Mouse (Mus musculus) forebrain, embryonic 13.5 days (tissue): ENCODE results near the gene Atxn3. TPM values are rescaled to one million over a fixed set of nuclear protein-coding genes. Genes with fewer than 3 reads are reported as not detected.
"Not testable (repeated sequence)": the region's sequence is repeated elsewhere in the genome, so short reads cannot be mapped to it uniquely, and the experiment has no call there.

Source experiments
- ATAC-seq: fragments of 200-750 bp; cut with Nextera tagmentation; 2 replicates; pipeline ENCODE4 v1.8.0; 2017
- H3K27ac ChIP-seq: fragments of 300-500 bp; sonication (generic); 2 replicates; pipeline ENCODE4 v1.5.1; 2015; ENCODE audit warnings: inconsistent platforms, mild to moderate bottlenecking, moderate library complexity
- H3K27me3 ChIP-seq: fragments of 300-500 bp; sonication (generic); 2 replicates; pipeline ENCODE4 v1.6.1; 2015; ENCODE audit warnings: mild to moderate bottlenecking, inconsistent platforms
- H3K36me3 ChIP-seq: fragments of 300-500 bp; sonication (generic); 2 replicates; pipeline ENCODE4 v1.6.1; 2015; ENCODE audit warnings: mild to moderate bottlenecking, inconsistent platforms; ENCODE audit not compliant: poor library complexity, severe bottlenecking
- H3K4me1 ChIP-seq: fragments of 300-500 bp; sonication (generic); 2 replicates; pipeline ENCODE4 v1.6.1; 2015; ENCODE audit warnings: inconsistent platforms
- H3K4me2 ChIP-seq: fragments of 300-500 bp; sonication (generic); 2 replicates; pipeline ENCODE4 v1.6.1; 2015; ENCODE audit warnings: inconsistent platforms, mild to moderate bottlenecking, moderate library complexity
- H3K4me3 ChIP-seq: fragments of 300-500 bp; sonication (generic); 2 replicates; pipeline ENCODE4 v1.5.1; 2015; ENCODE audit warnings: mild to moderate bottlenecking, inconsistent platforms
- H3K9ac ChIP-seq: fragments of 300-500 bp; sonication (generic); 2 replicates; pipeline ENCODE4 v1.6.1; 2015; ENCODE audit warnings: mild to moderate bottlenecking, inconsistent platforms
- H3K9me3 ChIP-seq: fragments of 300-500 bp; sonication (generic); replicated peaks from 2 replicates; pipeline ENCODE4 v1.6.1; 2016; ENCODE audit warnings: inconsistent platforms
- WGBS: fragments of 180-500 bp; shearing (Covaris S2); methylation state at CpG from one replicate; pipeline ENCODE4 v1.1.7; 2015; 5-methylcytosine and 5-hydroxymethylcytosine counted together
- polyA plus RNA-seq: library from polyadenylated mRNA; unstranded; fragments of >200 nt; fragmentation: Nextera tagmentation; extraction: Ambion mirVana; gene quantifications from 2 replicates; pipeline ENCODE4 v1.2.1, GENCODE M21; 2015

The Atxn3 gene
- polyA plus RNA-seq, 1 experiment from 2014 or later, result 14.8 TPM

GRCm38 (mm10) chr12:101977404-101977915, 19.4 kb upstream of the Atxn3 start:
- Histone ChIP-seq H3K9me3 (no peaks in the 10 kb centered on the region), H3K36me3 (peaks cover 19% of the 10 kb centered on the region), H3K27ac (no peak overlapping the region), H3K4me1 (peaks cover 27% of the 10 kb centered on the region), H3K4me3 (peak overlapping the region; percentile 92; the same call in 1 of the 2 replicates), H3K27me3 (no peaks in the 10 kb centered on the region), H3K9ac (peak overlapping the region; percentile 93; the same call in 1 of the 2 replicates), H3K4me2 (peak overlapping the region; percentile 79)
- no peak for ATAC-seq
- 93% methylated on average over 10 of the region's 10 CpGs for WGBS

DNA sequence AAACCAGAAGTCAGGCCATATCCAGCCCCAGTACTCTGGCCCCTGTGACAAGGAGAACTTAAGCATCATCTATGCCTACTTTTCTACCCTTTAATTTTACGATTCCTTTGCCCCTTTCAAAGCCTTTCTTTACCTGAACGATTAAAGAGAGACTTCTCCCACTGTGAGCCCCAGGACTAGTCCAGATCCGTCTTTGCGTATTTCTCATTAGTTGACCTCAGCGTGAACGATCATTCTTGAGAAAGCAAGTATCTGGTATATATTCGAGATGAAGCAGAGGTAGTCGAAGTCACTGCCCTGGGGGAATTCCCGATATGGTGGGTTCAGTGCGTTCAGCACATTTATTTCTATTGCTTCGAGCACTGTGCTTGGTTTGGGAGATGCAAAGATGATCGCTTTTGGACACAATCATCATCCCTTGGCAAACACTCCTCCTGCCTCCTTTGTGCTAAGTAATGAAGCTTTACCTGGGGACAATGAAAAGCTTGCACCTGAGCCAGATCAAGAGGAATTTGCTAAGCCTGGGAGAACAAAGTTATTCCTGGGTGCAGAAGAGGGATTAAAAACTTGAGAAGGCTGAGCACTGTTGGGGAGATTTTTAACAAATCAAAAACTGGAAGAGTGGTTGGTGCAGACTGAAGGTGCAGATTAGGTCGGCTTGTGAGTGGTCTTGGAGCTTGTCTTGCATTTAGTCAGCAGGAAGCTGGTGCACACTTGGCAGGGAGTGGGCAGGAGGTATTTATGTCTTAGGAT, 18.8 kb upstream of the Atxn3 start:
- no peak for ATAC-seq

GRCm38 (mm10) chr12:101975601-101976571, 17.8 kb upstream of the Atxn3 start, which contains the start of gene Cpsf2:
Gene Cpsf2 (plus strand): TSS chr12:101975988.
- peaks cover 9% of the 10 kb centered on the region for H3K36me3 ChIP-seq
- ATAC-seq, result peak; percentile 98
- peak within 1 kb of the TSS; percentile 92 for H3K4me3 ChIP-seq
- H3K9me3 ChIP-seq, result no peaks in the 10 kb centered on the region
- under 1% methylated on average over 77 of the region's 77 CpGs for WGBS
- H3K9ac ChIP-seq, result peak within 1 kb of the TSS; percentile 93
- no peaks in the 10 kb centered on the region for H3K27me3 ChIP-seq
- peaks cover 27% of the 10 kb centered on the region for H3K4me1 ChIP-seq
- H3K27ac ChIP-seq, result peak within 1 kb of the TSS; percentile 88
- H3K4me2 ChIP-seq, result peak within 1 kb of the TSS; percentile 79

More for the DNA sequence above, 18.8 kb upstream of the Atxn3 start:
- 12% methylated on average over 13 of the region's 13 CpGs for whole genome bisulfite sequencing
- Histone ChIP-seq H3K9ac (peak overlapping the region; percentile 93), H3K36me3 (peaks cover 15% of the 10 kb centered on the region), H3K9me3 (no peaks in the 10 kb centered on the region), H3K27ac (no peak overlapping the region), H3K4me2 (peak overlapping the region; percentile 79), H3K27me3 (no peaks in the 10 kb centered on the region), H3K4me1 (peaks cover 27% of the 10 kb centered on the region), H3K4me3 (peak overlapping the region; percentile 92)

- ATAC-seq, result peak; percentile 67; the same call in 1 of the 2 replicates
- under 1% methylated on average over 23 of the region's 23 CpGs for WGBS
- Histone ChIP-seq H3K9me3 (no peaks in the 10 kb centered on the region), H3K36me3 (peaks cover 10% of the 10 kb centered on the region), H3K9ac (peak overlapping the region; percentile 93), H3K27me3 (no peaks in the 10 kb centered on the region), H3K27ac (peak overlapping the region; percentile 88), H3K4me2 (peak overlapping the region; percentile 79), H3K4me3 (peak overlapping the region; percentile 92), H3K4me1 (peaks cover 27% of the 10 kb centered on the region)
Measured at GRCm38 (mm10) chr12:101975167-101975600, 17.1 kb upstream of the Atxn3 start.

DNA sequence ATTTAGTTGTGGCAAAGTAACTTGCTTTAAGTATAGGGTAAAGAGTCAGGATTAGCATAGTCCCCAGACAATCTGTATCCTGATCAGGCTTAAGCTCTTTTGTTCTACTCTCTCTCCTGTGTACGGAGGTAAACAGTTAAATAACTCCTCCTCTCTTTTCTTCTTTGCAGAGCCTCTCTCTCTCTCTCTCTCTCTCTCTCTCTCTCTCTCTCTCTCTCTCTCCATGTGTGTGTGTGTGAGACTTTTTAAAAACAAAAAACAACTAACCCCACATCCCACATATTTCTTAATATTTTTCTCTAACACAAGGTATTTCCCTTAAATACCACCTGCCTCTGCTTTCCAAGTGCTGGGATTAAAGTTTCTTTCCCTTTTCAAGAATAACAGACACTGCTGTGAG, 16.5 kb upstream of the Atxn3 start:
- Histone ChIP-seq H3K9ac (peak overlapping the region; percentile 93), H3K36me3 (peaks cover 14% of the 10 kb centered on the region), H3K27me3 (no peaks in the 10 kb centered on the region), H3K27ac (0 out of 2 replicates have a peak overlapping the region, but pooled peaks have one; percentile 88), H3K4me2 (peak overlapping the region; percentile 79), H3K4me1 (peaks cover 27% of the 10 kb centered on the region), H3K4me3 (peak overlapping the region; percentile 92), H3K9me3 (no peaks in the 10 kb centered on the region)
- ATAC-seq, result no peak
- 4% methylated on average over 1 of the region's 1 CpGs for WGBS

GRCm38 (mm10) chr12:101972230-101972629, 14.2 kb upstream of the Atxn3 start:
- ATAC-seq, result no peak
- Histone ChIP-seq H3K9me3 (no peaks in the 10 kb centered on the region), H3K4me1 (peaks cover 17% of the 10 kb centered on the region), H3K27ac (no peak overlapping the region), H3K27me3 (no peaks in the 10 kb centered on the region), H3K4me2 (no peak overlapping the region), H3K4me3 (no peak overlapping the region), H3K36me3 (peaks cover 28% of the 10 kb centered on the region), H3K9ac (no peak overlapping the region)
- WGBS, result 88% methylated on average over 3 of the region's 3 CpGs

DNA sequence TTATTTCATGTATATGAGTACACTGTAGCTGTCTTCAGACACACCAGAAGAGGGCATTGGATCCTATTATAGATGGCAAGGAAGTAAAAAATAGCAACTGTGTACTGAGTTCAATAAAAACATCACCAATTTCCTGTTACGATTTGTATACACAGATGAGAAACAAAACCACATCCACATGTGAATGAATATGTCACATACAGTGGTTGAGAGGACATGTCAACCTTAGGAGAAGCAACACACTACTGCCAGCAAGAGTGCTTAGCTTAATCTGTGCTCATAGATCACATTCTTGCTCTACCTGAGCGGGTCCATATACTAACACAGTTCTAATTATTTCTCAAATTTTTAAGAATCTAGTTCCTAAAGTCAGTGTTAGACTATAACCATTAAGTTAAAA, 13.3 kb upstream of the Atxn3 start:
- ATAC-seq, result no peak
- Histone ChIP-seq H3K4me3 (no peak overlapping the region), H3K9me3 (no peaks in the 10 kb centered on the region), H3K4me2 (no peak overlapping the region), H3K27ac (no peak overlapping the region), H3K4me1 (peaks cover 8% of the 10 kb centered on the region), H3K27me3 (no peaks in the 10 kb centered on the region), H3K36me3 (peaks cover 36% of the 10 kb centered on the region), H3K9ac (no peak overlapping the region)
- WGBS, result 93% methylated on average over 2 of the region's 2 CpGs

- not testable (repeated sequence) for H3K9me3 ChIP-seq, ATAC-seq, H3K9ac ChIP-seq, H3K36me3 ChIP-seq, H3K27ac ChIP-seq, H3K27me3 ChIP-seq
- WGBS, result 97% methylated on average over 5 of the region's 5 CpGs
- Histone ChIP-seq H3K4me1 (peaks cover 10% of the 10 kb centered on the region), H3K4me3 (0 out of 2 replicates have a peak overlapping the region, but pooled peaks have one; percentile 84), H3K4me2 (peak overlapping the region; percentile 70)
Measured at GRCm38 (mm10) chr12:101958960-101959780, 1.1 kb upstream of the Atxn3 start.

DNA sequence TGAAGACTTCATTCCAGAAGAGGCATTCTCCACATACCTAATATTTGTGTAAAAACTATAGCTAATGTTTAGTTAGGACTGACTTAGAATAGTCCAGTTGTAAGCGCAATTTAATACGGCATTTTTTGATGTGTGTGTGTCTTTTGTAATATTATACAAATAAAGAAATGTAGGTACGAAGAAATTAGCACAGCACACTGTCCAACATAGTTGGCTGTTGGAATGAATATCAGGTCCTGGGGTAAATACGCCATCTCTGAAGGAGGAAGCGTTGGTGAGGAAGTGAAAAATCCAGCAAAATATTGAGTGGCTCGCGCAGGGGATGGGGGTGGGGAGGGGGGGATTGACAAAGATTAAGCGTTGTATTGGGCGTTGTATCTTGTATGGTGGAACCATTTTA, 510 bp upstream of the Atxn3 start:
- 61% methylated on average over 9 of the region's 9 CpGs for WGBS
- H3K9ac ChIP-seq, result no peak overlapping the region
- H3K36me3 ChIP-seq, result no peaks in the 10 kb centered on the region
- H3K4me1 ChIP-seq, result peaks cover 10% of the 10 kb centered on the region
- peak overlapping the region; percentile 70 for H3K4me2 ChIP-seq
- ATAC-seq, result peak; percentile 1; the same call in 1 of the 2 replicates
- no peaks in the 10 kb centered on the region for H3K9me3 ChIP-seq
- peak overlapping the region; percentile 84 for H3K4me3 ChIP-seq
- H3K27me3 ChIP-seq, result no peaks in the 10 kb centered on the region
- no peak overlapping the region for H3K27ac ChIP-seq

DNA sequence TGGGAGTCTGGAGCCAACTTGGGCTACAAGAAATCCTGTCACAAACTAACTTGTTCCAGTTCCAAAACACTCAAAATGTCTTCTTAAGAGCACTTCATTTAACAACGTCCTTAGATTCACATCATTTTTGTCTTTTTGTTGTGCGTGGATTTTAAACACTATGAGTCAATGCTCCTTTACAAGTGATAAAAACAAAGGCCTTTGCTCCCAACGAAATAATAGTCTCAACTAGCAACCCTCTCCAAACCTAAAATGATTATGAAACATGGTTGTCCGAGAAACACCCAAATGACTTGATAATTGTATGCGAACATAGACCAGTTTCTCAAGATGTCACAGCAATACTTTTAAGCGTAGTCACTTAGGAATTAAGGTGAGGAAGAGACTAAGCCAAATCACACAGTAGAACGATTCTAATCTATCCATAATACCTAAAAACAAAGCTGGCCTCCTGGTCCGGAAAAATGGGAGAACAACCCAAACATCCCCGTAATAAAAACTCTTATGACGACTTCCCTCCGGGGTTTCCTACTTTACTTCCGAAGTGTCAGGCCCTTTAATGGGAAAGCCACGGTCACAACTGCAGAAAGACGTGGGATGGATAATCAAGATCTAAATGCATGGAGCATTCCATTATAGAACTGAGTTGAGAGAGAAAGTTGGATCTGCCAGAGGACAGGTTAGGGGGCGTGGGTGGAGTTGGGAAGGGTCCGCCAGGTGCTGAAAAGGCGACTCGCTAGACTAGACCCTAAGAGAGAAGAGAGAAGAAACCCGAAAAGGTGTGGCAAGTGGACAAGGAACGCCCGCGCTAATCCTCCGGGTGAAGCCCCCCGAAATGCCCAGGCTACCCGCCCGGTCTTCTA, 736 bp downstream of the Atxn3 start:
- peaks cover 10% of the 10 kb centered on the region for H3K4me1 ChIP-seq
- no peaks in the 10 kb centered on the region for H3K27me3 ChIP-seq
- no peak for ATAC-seq
- peak overlapping the region; percentile 45; the same call in 1 of the 2 replicates for H3K27ac ChIP-seq
- H3K36me3 ChIP-seq, result no peaks in the 10 kb centered on the region
- peak overlapping the region; percentile 82 for H3K9ac ChIP-seq
- H3K4me3 ChIP-seq, result peak overlapping the region; percentile 84
- 12% methylated on average over 26 of the region's 26 CpGs for WGBS
- peak overlapping the region; percentile 70 for H3K4me2 ChIP-seq
- no peaks in the 10 kb centered on the region for H3K9me3 ChIP-seq
